Mouse (Mus musculus) liver, adult 2 months (tissue): ENCODE data around the gene Zc3h7a. TPM values are rescaled to one million over a fixed set of nuclear protein-coding genes. Genes with fewer than 3 reads are reported as not detected.

ENCODE experiments used
- DNase-seq: peaks from one replicate; pipeline ENCODE4 v3.0.0-alpha.2; 2011; ENCODE audit warnings: low read depth, low spot score; ENCODE audit errors: extremely low read depth
- H3K27ac ChIP-seq: fragments of 200-500 bp; replicated peaks from 2 replicates; pipeline ENCODE4 v1.5.1; 2012; ENCODE audit warnings: low read depth, mild to moderate bottlenecking, control low read depth, inconsistent platforms, low read length; ENCODE audit not compliant: insufficient read depth
- H3K27me3 ChIP-seq: fragments of 200-500 bp; 2 replicates; pipeline ENCODE4 v1.6.1; 2012; ENCODE audit warnings: mild to moderate bottlenecking, moderate library complexity, low read length, inconsistent platforms; ENCODE audit not compliant: control insufficient read depth, insufficient read depth
- H3K36me3 ChIP-seq: fragments of 200-500 bp; 2 replicates; pipeline ENCODE4 v1.6.1; 2012; ENCODE audit warnings: low read length, inconsistent platforms; ENCODE audit not compliant: control insufficient read depth, insufficient read depth
- H3K4me1 ChIP-seq: fragments of 200-500 bp; 2 replicates; pipeline ENCODE4 v1.6.1; 2011; ENCODE audit warnings: low read length; ENCODE audit not compliant: control insufficient read depth, insufficient read depth
- H3K4me3 ChIP-seq: fragments of 200-500 bp; 2 replicates; pipeline ENCODE4 v1.5.1; 2011; ENCODE audit warnings: low read depth, mild to moderate bottlenecking, control low read depth, low read length, moderate library complexity; ENCODE audit not compliant: insufficient read depth
- H3K79me2 ChIP-seq: fragments of 200-500 bp; 2 replicates; pipeline ENCODE4 v1.6.1; 2012; ENCODE audit warnings: inconsistent platforms, mild to moderate bottlenecking, low read length, moderate library complexity; ENCODE audit not compliant: control insufficient read depth, insufficient read depth
- H3K9ac ChIP-seq: fragments of 200-500 bp; 2 replicates; pipeline ENCODE4 v1.6.1; 2012; ENCODE audit warnings: low read depth, mild to moderate bottlenecking, control low read depth, inconsistent platforms, low read length
- CTCF ChIP-seq: fragments of 200-500 bp; IDR thresholded peaks from 2 replicates; pipeline ENCODE4 v1.5.1; 2011; ENCODE audit warnings: low read depth, low read length, control low read depth
- POLR2A ChIP-seq: fragments of 200-500 bp; IDR thresholded peaks from 2 replicates; pipeline ENCODE4 v1.6.1; 2011; ENCODE audit warnings: low read length, control low read depth; ENCODE audit not compliant: insufficient read depth; ENCODE audit errors: extremely low read depth
- WGBS: fragments of 180-500 bp; shearing (Covaris S2); methylation state at CpG from one replicate; pipeline ENCODE4 v1.1.7; 2018; 5-methylcytosine and 5-hydroxymethylcytosine counted together
- polyA plus RNA-seq: library from polyadenylated mRNA; depleted of rRNA; stranded (reverse); fragments of >200 nt; gene quantifications from 2 replicates; pipeline ENCODE4 v1.2.3, GENCODE M21; 2012
- total RNA-seq: library from RNA; depleted of rRNA; stranded (reverse); fragments of >200 nt; gene quantifications from 2 replicates; pipeline ENCODE4 v1.2.3, GENCODE M21; 2014

Zc3h7a gene
- total and polyA plus RNA-seq, 2 experiments, result 25.3 to 56.8 TPM

GRCm38 (mm10) chr16:11133476-11134347, 42.5 kb downstream of the Zc3h7a start:
- peak overlapping the region; percentile 75 for H3K4me3 ChIP-seq
- H3K36me3 ChIP-seq, result peaks cover 18% of the 10 kb centered on the region
- H3K27me3 ChIP-seq, result no peaks in the 10 kb centered on the region
- H3K27ac ChIP-seq, result peak overlapping the region; percentile 84
- H3K9ac ChIP-seq, result peak overlapping the region; percentile 91
- under 1% methylated on average over 34 of the region's 34 CpGs for WGBS
- TF ChIP-seq CTCF (no peak), POLR2A (no peak)
- DNase-seq, result peak; percentile 67
- peaks cover 14% of the 10 kb centered on the region; the same call in 1 of the 2 replicates for H3K79me2 ChIP-seq
- peaks cover 18% of the 10 kb centered on the region for H3K4me1 ChIP-seq

- Histone ChIP-seq H3K27me3 (no peaks in the 10 kb centered on the region), H3K27ac (peak overlapping the region; percentile 84), H3K4me1 (peaks cover 20% of the 10 kb centered on the region), H3K4me3 (peak overlapping the region; percentile 75), H3K79me2 (peaks cover 14% of the 10 kb centered on the region; the same call in 1 of the 2 replicates), H3K36me3 (peaks cover 19% of the 10 kb centered on the region), H3K9ac (no peak overlapping the region; the same call in 1 of the 2 replicates)
- peak; percentile 92 for DNase-seq
- 3% methylated on average over 2 of the region's 2 CpGs for WGBS
- no peak for TF ChIP-seq CTCF
- no peak for TF ChIP-seq POLR2A
Measured at GRCm38 (mm10) chr16:11132839-11133238, 43.4 kb downstream of the Zc3h7a start.

GRCm38 (mm10) chr16:11128301-11128700, 47.9 kb downstream of the Zc3h7a start:
- Histone ChIP-seq H3K36me3 (peaks cover 44% of the 10 kb centered on the region), H3K4me3 (no peak overlapping the region), H3K9ac (no peak overlapping the region), H3K27ac (no peak overlapping the region), H3K27me3 (no peaks in the 10 kb centered on the region), H3K4me1 (peaks cover 14% of the 10 kb centered on the region), H3K79me2 (peaks cover 22% of the 10 kb centered on the region; the same call in 1 of the 2 replicates)
- TF ChIP-seq CTCF (no peak), POLR2A (no peak)
- WGBS, result 29% methylated on average over 11 of the region's 11 CpGs
- DNase-seq, result peak; percentile 46

GRCm38 (mm10) chr16:11125371-11125770, 50.8 kb downstream of the Zc3h7a start:
- H3K4me1 ChIP-seq, result peaks cover 3% of the 10 kb centered on the region; the same call in 1 of the 2 replicates
- WGBS, result 92% methylated on average over 2 of the region's 2 CpGs
- H3K36me3 ChIP-seq, result peaks cover 66% of the 10 kb centered on the region
- H3K27ac ChIP-seq, result no peak overlapping the region
- peaks cover 21% of the 10 kb centered on the region; the same call in 1 of the 2 replicates for H3K79me2 ChIP-seq
- H3K9ac ChIP-seq, result no peak overlapping the region
- H3K27me3 ChIP-seq, result no peaks in the 10 kb centered on the region
- no peak for TF ChIP-seq POLR2A
- TF ChIP-seq CTCF, result no peak
- DNase-seq, result no peak
- H3K4me3 ChIP-seq, result no peak overlapping the region

- no peak for DNase-seq
- WGBS, result 97% methylated on average over 1 of the region's 1 CpGs
- no peak overlapping the region for H3K27ac ChIP-seq
- no peak overlapping the region for H3K4me3 ChIP-seq
- no peak overlapping the region for H3K9ac ChIP-seq
- TF ChIP-seq CTCF (no peak), POLR2A (no peak)
- peaks cover 3% of the 10 kb centered on the region; the same call in 1 of the 2 replicates for H3K4me1 ChIP-seq
- H3K36me3 ChIP-seq, result peaks cover 78% of the 10 kb centered on the region
- H3K79me2 ChIP-seq, result peaks cover 22% of the 10 kb centered on the region; the same call in 1 of the 2 replicates
- H3K27me3 ChIP-seq, result no peaks in the 10 kb centered on the region
Measured at GRCm38 (mm10) chr16:11124110-11124509, 52.1 kb downstream of the Zc3h7a start.
